ENCODE assay signal across 23 mouse cellular contexts in genomic region chr17:67962858-67963257, GRCm38 (mm10). TPM values are rescaled to one million over a fixed set of nuclear protein-coding genes. Genes with fewer than 3 reads are reported as not detected.
DNase-seq lines count a peak whose midpoint lies in the region; ATAC-seq lines count a peak whose summit lies in the region.
"Had no signal": no experiment of that assay in that cellular context is flagged by ENCODE, and none has a peak within 500 bp of the region (broad histone marks: within the 10 kb centered on the region; RNA-seq: fewer than 3 reads in every experiment).

No protein-coding gene starts in this region.

- 0 out of 2 replicates have a peak, but pooled peaks have one; percentile 18 for ATAC-seq in common myeloid progenitor, adult 5-6 weeks (replicated peaks; ENCODE audit: low read depth, poor library complexity, severe bottlenecking)
- ATAC-seq in granulocyte monocyte progenitor cell, adult 5-6 weeks (replicated peaks; ENCODE audit: poor library complexity, severe bottlenecking), result peak; percentile 67
- ATAC-seq in megakaryocyte, adult 5-6 weeks (ENCODE audit: poor library complexity, severe bottlenecking), result peak; percentile 77
- 0 out of 2 replicates have a peak, but pooled peaks have one; percentile 48 for ATAC-seq in megakaryocyte progenitor cell, adult 5-6 weeks (replicated peaks; ENCODE audit: poor library complexity)
- ATAC-seq in forebrain, embryonic 13.5 days, result no peak
- ATAC-seq: activated CD4-positive, CD25-positive, alpha-beta regulatory T cell, adult 4 months; CD4-positive, CD25-positive, alpha-beta regulatory T cell, adult 4 months; Patski had no signal

- 95% methylated on average over 6 of the region's 6 CpGs for WGBS in forebrain, embryonic 13.5 days

- H3K4me3 ChIP-seq in forebrain, embryonic 13.5 days, result no peak overlapping the region

- no peak overlapping the region for H3K27ac ChIP-seq in forebrain, embryonic 13.5 days

- H3K4me2 ChIP-seq in forebrain, embryonic 13.5 days, result no peak overlapping the region

- intact Hi-C loops in heart, postnatal 25 days (cut with DNase I), result no loop called here

- no peak for DNase-seq in heart, postnatal 25 days (ENCODE audit: low spot score)
- no peak for DNase-seq in gastrocnemius, postnatal 25 days
- DNase-seq in cerebellum, postnatal 10 days, result no peak
- DNase-seq: adrenal gland, adult 2 months; adrenal gland, adult 8-10 months; adrenal gland, postnatal 10 days; adrenal gland, postnatal 14 days; adrenal gland, postnatal 25 days; adrenal gland, postnatal 36 days; B cell, adult 2 months; cerebellum, adult 11 months; cerebellum, adult 11-12 months had no signal

- H3K36me3 ChIP-seq in forebrain, embryonic 13.5 days (ENCODE audit: poor library complexity, severe bottlenecking), result no peaks in the 10 kb centered on the region
- H3K36me3 ChIP-seq: G1E had no signal

- H3K4me1 ChIP-seq in forebrain, embryonic 13.5 days, result no peaks in the 10 kb centered on the region

- H3K9me3 ChIP-seq in forebrain, embryonic 13.5 days (replicated peaks), result no peaks in the 10 kb centered on the region

- H3K27me3 ChIP-seq in forebrain, embryonic 13.5 days, result no peaks in the 10 kb centered on the region
- H3K27me3 ChIP-seq: CH12.LX, Patski had no signal

- no peak overlapping the region for H3K9ac ChIP-seq in forebrain, embryonic 13.5 days

RNA-seq across cellular contexts. Expression of gene Arhgap28, which starts 41.1 kb away (rescaled TPM):
- total RNA-seq in common myeloid progenitor, adult 5-6 weeks (2017), result 2.0 and 2.7 TPM in 2 replicates
- 0.90 and 2.1 TPM in 2 replicates for total RNA-seq in granulocyte monocyte progenitor cell, adult 5-6 weeks (2014; fragmentation: Nextera tagmentation)
- total RNA-seq in granulocyte monocyte progenitor cell, adult 5-6 weeks (2017), result 1.0 and 1.8 TPM in 2 replicates
- total RNA-seq in megakaryocyte, adult 5-6 weeks (2015), result 0.54 and 0.84 TPM in 2 replicates
- 0.29 and 0.37 TPM in 2 replicates for total RNA-seq in megakaryocyte, adult 5-6 weeks (2017)
- 1.3 TPM in 2 replicates for total RNA-seq in megakaryocyte progenitor cell, adult 5-6 weeks (2015)
- 1.1 and 1.2 TPM in 2 replicates for total RNA-seq in megakaryocyte progenitor cell, adult 5-6 weeks (2017)
- polyA plus RNA-seq in forebrain, embryonic 13.5 days (2015; fragmentation: Nextera tagmentation; extraction: Ambion mirVana), result 4.5 and 5.3 TPM in 2 replicates
- total RNA-seq in heart, postnatal 25 days (2021), result 1 to 10 TPM; 2.5 to 3.0 TPM
- 1 to 10 TPM; 1.1 to 1.6 TPM for total RNA-seq in gastrocnemius, postnatal 25 days (2021)
- total RNA-seq: CH12.LX, MEL had no signal
- polyA plus RNA-seq: CD4-positive, CD25-positive, alpha-beta regulatory T cell, adult 4 months; G1E had no signal
